Mouse (Mus musculus): ENCODE results near the gene Bfsp2. TPM values are rescaled to one million over a fixed set of nuclear protein-coding genes. Genes with fewer than 3 reads are reported as not detected.

The Bfsp2 gene
- polyA plus RNA-seq, 2 experiments: 1.0 to 1.9 TPM

GRCm38 (mm10) chr9:103434116-103434515, 46.1 kb downstream of the Bfsp2 start:
- Histone ChIP-seq H3K9me3 (ENCODE audit: control insufficient read depth, low read length) (no peaks in the 10 kb centered on the region), H3K36me3 (ENCODE audit: control insufficient read depth, insufficient read depth, low read length) (no peaks in the 10 kb centered on the region), H3K4me1 (ENCODE audit: control insufficient read depth, insufficient read depth, low read length) (peaks cover 21% of the 10 kb centered on the region), H3K4me3 (replicated peaks; ENCODE audit: low read length) (no peak overlapping the region), H3K4me2 (replicated peaks; ENCODE audit: low read depth, low read length, severe bottlenecking) (no peak overlapping the region), H3K9ac (ENCODE audit: low read depth, low read length, severe bottlenecking) (no peak overlapping the region), H3K27ac (replicated peaks; ENCODE audit: low read depth, low read length) (no peak overlapping the region), H3K27me3 (ENCODE audit: control insufficient read depth, insufficient read depth, low read length) (no peaks in the 10 kb centered on the region)
- no peak for TF ChIP-seq POLR2A (IDR thresholded peaks at IDR 0.05; ENCODE audit: borderline replicate concordance, extremely low read depth, insufficient read depth, insufficient read length)
- ATAC-seq (ENCODE audit: low FRiP score, low read depth) (0 out of 2 replicates have a peak, but pooled peaks have one; percentile 14), DNase-seq (ENCODE audit: low spot score) (no peak)
- WGBS: 54% methylated on average over 4 of the region's 4 CpGs

GRCm38 (mm10) chr9:103432122-103432778, 48.0 kb downstream of the Bfsp2 start:
- Histone ChIP-seq H3K4me1 (ENCODE audit: control insufficient read depth, insufficient read depth, low read length) (peaks cover 21% of the 10 kb centered on the region), H3K9me3 (ENCODE audit: control insufficient read depth, low read length) (no peaks in the 10 kb centered on the region), H3K9ac (ENCODE audit: low read depth, low read length, severe bottlenecking) (no peak overlapping the region), H3K27ac (replicated peaks; ENCODE audit: low read depth, low read length) (peak overlapping the region; percentile 52), H3K4me2 (replicated peaks; ENCODE audit: low read depth, low read length, severe bottlenecking) (no peak overlapping the region), H3K27me3 (ENCODE audit: control insufficient read depth, insufficient read depth, low read length) (no peaks in the 10 kb centered on the region), H3K36me3 (ENCODE audit: control insufficient read depth, insufficient read depth, low read length) (no peaks in the 10 kb centered on the region), H3K4me3 (replicated peaks; ENCODE audit: low read length) (no peak overlapping the region)
- no peak for TF ChIP-seq POLR2A (IDR thresholded peaks at IDR 0.05; ENCODE audit: borderline replicate concordance, extremely low read depth, insufficient read depth, insufficient read length)
- ATAC-seq (ENCODE audit: low FRiP score, low read depth) (peak; percentile 66; the same call in 1 of the 2 replicates), DNase-seq (ENCODE audit: low spot score) (peak; percentile 58)
- WGBS: 25% methylated on average over 13 of the region's 13 CpGs

- no peak overlapping the region for H3K27ac ChIP-seq (replicated peaks; ENCODE audit: low read depth, low read length)
- ATAC-seq (ENCODE audit: low FRiP score, low read depth): no peak
Measured at GRCm38 (mm10) chr9:103431718-103432117, 48.5 kb downstream of the Bfsp2 start.

GRCm38 (mm10) chr9:103430431-103431220, 49.6 kb downstream of the Bfsp2 start:
- peaks cover 21% of the 10 kb centered on the region for H3K4me1 ChIP-seq (ENCODE audit: control insufficient read depth, insufficient read depth, low read length)
- H3K4me3 ChIP-seq (replicated peaks; ENCODE audit: low read length): no peak overlapping the region
- no peaks in the 10 kb centered on the region for H3K9me3 ChIP-seq (ENCODE audit: control insufficient read depth, low read length)
- H3K9ac ChIP-seq (ENCODE audit: low read depth, low read length, severe bottlenecking): no peak overlapping the region
- no peak overlapping the region for H3K4me2 ChIP-seq (replicated peaks; ENCODE audit: low read depth, low read length, severe bottlenecking)
- no peaks in the 10 kb centered on the region for H3K36me3 ChIP-seq (ENCODE audit: control insufficient read depth, insufficient read depth, low read length)
- 78% methylated on average over 13 of the region's 13 CpGs for WGBS
- no peak for ATAC-seq (ENCODE audit: low FRiP score, low read depth)
- H3K27ac ChIP-seq (replicated peaks; ENCODE audit: low read depth, low read length): no peak overlapping the region
- DNase-seq (ENCODE audit: low spot score): no peak
- no peaks in the 10 kb centered on the region for H3K27me3 ChIP-seq (ENCODE audit: control insufficient read depth, insufficient read depth, low read length)
- TF ChIP-seq POLR2A (IDR thresholded peaks at IDR 0.05; ENCODE audit: borderline replicate concordance, extremely low read depth, insufficient read depth, insufficient read length): no peak

More at GRCm38 (mm10) chr9:103431718-103432117, 48.5 kb downstream of the Bfsp2 start:
- no peak for DNase-seq (ENCODE audit: low spot score)
- no peak for TF ChIP-seq POLR2A (IDR thresholded peaks at IDR 0.05; ENCODE audit: borderline replicate concordance, extremely low read depth, insufficient read depth, insufficient read length)
- Histone ChIP-seq H3K4me3 (replicated peaks; ENCODE audit: low read length) (no peak overlapping the region), H3K36me3 (ENCODE audit: control insufficient read depth, insufficient read depth, low read length) (no peaks in the 10 kb centered on the region), H3K27me3 (ENCODE audit: control insufficient read depth, insufficient read depth, low read length) (no peaks in the 10 kb centered on the region), H3K4me2 (replicated peaks; ENCODE audit: low read depth, low read length, severe bottlenecking) (no peak overlapping the region), H3K4me1 (ENCODE audit: control insufficient read depth, insufficient read depth, low read length) (peaks cover 21% of the 10 kb centered on the region), H3K9ac (ENCODE audit: low read depth, low read length, severe bottlenecking) (no peak overlapping the region), H3K9me3 (ENCODE audit: control insufficient read depth, low read length) (no peaks in the 10 kb centered on the region)
- WGBS: 53% methylated on average over 1 of the region's 1 CpGs

GRCm38 (mm10) chr9:103426425-103426824, 53.8 kb downstream of the Bfsp2 start:
- peaks cover under 1% of the 10 kb centered on the region for H3K4me1 ChIP-seq (ENCODE audit: control insufficient read depth, insufficient read depth, low read length)
- ATAC-seq (ENCODE audit: low FRiP score, low read depth) (no peak), DNase-seq (ENCODE audit: low spot score) (no peak)
- H3K27me3 ChIP-seq (ENCODE audit: control insufficient read depth, insufficient read depth, low read length): no peaks in the 10 kb centered on the region
- no peak overlapping the region for H3K4me2 ChIP-seq (replicated peaks; ENCODE audit: low read depth, low read length, severe bottlenecking)
- no peak for TF ChIP-seq POLR2A (IDR thresholded peaks at IDR 0.05; ENCODE audit: borderline replicate concordance, extremely low read depth, insufficient read depth, insufficient read length)
- H3K9ac ChIP-seq (ENCODE audit: low read depth, low read length, severe bottlenecking): no peak overlapping the region
- no peaks in the 10 kb centered on the region for H3K36me3 ChIP-seq (ENCODE audit: control insufficient read depth, insufficient read depth, low read length)
- H3K9me3 ChIP-seq (ENCODE audit: control insufficient read depth, low read length): no peaks in the 10 kb centered on the region
- H3K4me3 ChIP-seq (replicated peaks; ENCODE audit: low read length): no peak overlapping the region
- 76% methylated on average over 11 of the region's 11 CpGs for WGBS
- no peak overlapping the region for H3K27ac ChIP-seq (replicated peaks; ENCODE audit: low read depth, low read length)
